Mouse (Mus musculus): ENCODE results near the gene A730049H05Rik. TPM values are rescaled to one million over a fixed set of nuclear protein-coding genes. Genes with fewer than 3 reads are reported as not detected.

The A730049H05Rik gene
- polyA plus RNA-seq, 1 experiment, result 0.18 TPM

- H3K27me3 ChIP-seq (ENCODE audit: control insufficient read depth, insufficient read depth, low read length), result no peaks in the 10 kb centered on the region
- TF ChIP-seq CTCF (IDR thresholded peaks at IDR 0.05; ENCODE audit: borderline replicate concordance, insufficient read depth, low read depth, low read length) (no peak), POLR2A (IDR thresholded peaks at IDR 0.05; ENCODE audit: borderline replicate concordance, insufficient read depth, low read length) (no peak)
- WGBS, result 87% methylated on average over 4 of the region's 4 CpGs
- H3K27ac ChIP-seq (ENCODE audit: insufficient read depth, low read length), result no peak overlapping the region
- H3K4me3 ChIP-seq (replicated peaks; ENCODE audit: insufficient read depth, low read depth, low read length), result no peak overlapping the region
- no peaks in the 10 kb centered on the region for H3K4me1 ChIP-seq (ENCODE audit: control insufficient read depth, insufficient read depth, low read length)
- no peak for DNase-seq
Observed at GRCm38 (mm10) chr6:92854873-92855272, 38.6 kb downstream of the A730049H05Rik start.

GRCm38 (mm10) chr6:92857761-92858160 is 41.5 kb downstream of the A730049H05Rik start:
- Histone ChIP-seq H3K27ac (ENCODE audit: insufficient read depth, low read length) (no peak overlapping the region), H3K4me1 (ENCODE audit: control insufficient read depth, insufficient read depth, low read length) (no peaks in the 10 kb centered on the region), H3K4me3 (replicated peaks; ENCODE audit: insufficient read depth, low read depth, low read length) (no peak overlapping the region), H3K27me3 (ENCODE audit: control insufficient read depth, insufficient read depth, low read length) (no peaks in the 10 kb centered on the region)
- TF ChIP-seq CTCF (IDR thresholded peaks at IDR 0.05; ENCODE audit: borderline replicate concordance, insufficient read depth, low read depth, low read length) (no peak), POLR2A (IDR thresholded peaks at IDR 0.05; ENCODE audit: borderline replicate concordance, insufficient read depth, low read length) (no peak)
- DNase-seq, result no peak
- WGBS, result 87% methylated on average over 13 of the region's 13 CpGs

GRCm38 (mm10) chr6:92858721-92859510 is 42.6 kb downstream of the A730049H05Rik start:
- no peaks in the 10 kb centered on the region for H3K4me1 ChIP-seq (ENCODE audit: control insufficient read depth, insufficient read depth, low read length)
- no peak overlapping the region for H3K4me3 ChIP-seq (replicated peaks; ENCODE audit: insufficient read depth, low read depth, low read length)
- no peak for TF ChIP-seq CTCF (IDR thresholded peaks at IDR 0.05; ENCODE audit: borderline replicate concordance, insufficient read depth, low read depth, low read length)
- TF ChIP-seq POLR2A (IDR thresholded peaks at IDR 0.05; ENCODE audit: borderline replicate concordance, insufficient read depth, low read length), result no peak
- no peaks in the 10 kb centered on the region for H3K27me3 ChIP-seq (ENCODE audit: control insufficient read depth, insufficient read depth, low read length)
- WGBS, result 56% methylated on average over 12 of the region's 12 CpGs
- no peak for DNase-seq
- no peak overlapping the region for H3K27ac ChIP-seq (ENCODE audit: insufficient read depth, low read length)

GRCm38 (mm10) chr6:92860285-92860912 is 44.1 kb downstream of the A730049H05Rik start:
- no peak overlapping the region for H3K27ac ChIP-seq (ENCODE audit: insufficient read depth, low read length)
- no peak for DNase-seq
- WGBS, result 84% methylated on average over 5 of the region's 5 CpGs
- TF ChIP-seq POLR2A (IDR thresholded peaks at IDR 0.05; ENCODE audit: borderline replicate concordance, insufficient read depth, low read length), result no peak
- TF ChIP-seq CTCF (IDR thresholded peaks at IDR 0.05; ENCODE audit: borderline replicate concordance, insufficient read depth, low read depth, low read length), result no peak
- H3K4me3 ChIP-seq (replicated peaks; ENCODE audit: insufficient read depth, low read depth, low read length), result no peak overlapping the region
- no peaks in the 10 kb centered on the region for H3K27me3 ChIP-seq (ENCODE audit: control insufficient read depth, insufficient read depth, low read length)
- no peaks in the 10 kb centered on the region for H3K4me1 ChIP-seq (ENCODE audit: control insufficient read depth, insufficient read depth, low read length)

- Histone ChIP-seq H3K4me1 (ENCODE audit: control insufficient read depth, insufficient read depth, low read length) (no peaks in the 10 kb centered on the region), H3K4me3 (replicated peaks; ENCODE audit: insufficient read depth, low read depth, low read length) (no peak overlapping the region), H3K27ac (ENCODE audit: insufficient read depth, low read length) (no peak overlapping the region), H3K27me3 (ENCODE audit: control insufficient read depth, insufficient read depth, low read length) (no peaks in the 10 kb centered on the region)
- no peak for DNase-seq
- no peak for TF ChIP-seq CTCF (IDR thresholded peaks at IDR 0.05; ENCODE audit: borderline replicate concordance, insufficient read depth, low read depth, low read length)
- TF ChIP-seq POLR2A (IDR thresholded peaks at IDR 0.05; ENCODE audit: borderline replicate concordance, insufficient read depth, low read length), result no peak
- 72% methylated on average over 9 of the region's 9 CpGs for WGBS
Observed at GRCm38 (mm10) chr6:92862599-92862998, 46.3 kb downstream of the A730049H05Rik start.

GRCm38 (mm10) chr6:92869089-92869581 is 52.9 kb downstream of the A730049H05Rik start, which contains the start of gene Gm15737:
Gene Gm15737 (plus strand): TSS chr6:92869357.
- Histone ChIP-seq H3K4me1 (ENCODE audit: control insufficient read depth, insufficient read depth, low read length) (no peaks in the 10 kb centered on the region), H3K27ac (ENCODE audit: insufficient read depth, low read length) (no peak within 1 kb of the TSS), H3K27me3 (ENCODE audit: control insufficient read depth, insufficient read depth, low read length) (no peaks in the 10 kb centered on the region), H3K4me3 (replicated peaks; ENCODE audit: insufficient read depth, low read depth, low read length) (no peak within 1 kb of the TSS)
- no peak for DNase-seq
- TF ChIP-seq POLR2A (IDR thresholded peaks at IDR 0.05; ENCODE audit: borderline replicate concordance, insufficient read depth, low read length) (no peak), CTCF (IDR thresholded peaks at IDR 0.05; ENCODE audit: borderline replicate concordance, insufficient read depth, low read depth, low read length) (no peak)
- 58% methylated on average over 4 of the region's 4 CpGs for WGBS

- no peak overlapping the region for H3K27ac ChIP-seq (ENCODE audit: insufficient read depth, low read length)
- TF ChIP-seq POLR2A (IDR thresholded peaks at IDR 0.05; ENCODE audit: borderline replicate concordance, insufficient read depth, low read length) (no peak), CTCF (IDR thresholded peaks at IDR 0.05; ENCODE audit: borderline replicate concordance, insufficient read depth, low read depth, low read length) (no peak)
- H3K4me1 ChIP-seq (ENCODE audit: control insufficient read depth, insufficient read depth, low read length), result no peaks in the 10 kb centered on the region
- H3K27me3 ChIP-seq (ENCODE audit: control insufficient read depth, insufficient read depth, low read length), result no peaks in the 10 kb centered on the region
- no peak for DNase-seq
- no peak overlapping the region for H3K4me3 ChIP-seq (replicated peaks; ENCODE audit: insufficient read depth, low read depth, low read length)
- 70% methylated on average over 16 of the region's 16 CpGs for WGBS
Observed at GRCm38 (mm10) chr6:92869582-92870219, 53.4 kb downstream of the A730049H05Rik start.

Data from cerebellum, adult 2 months (tissue).